Mouse (Mus musculus) embryonic facial prominence, embryonic 15.5 days (tissue): ENCODE data around the gene Mfsd4b5. TPM values are rescaled to one million over a fixed set of nuclear protein-coding genes. Genes with fewer than 3 reads are reported as not detected.
"Not testable (repeated sequence)": the region's sequence is repeated elsewhere in the genome, so short reads cannot be mapped to it uniquely, and the experiment has no call there.

ENCODE experiments used
- ATAC-seq: fragments of 200-750 bp; cut with Nextera tagmentation; 2 replicates; pipeline ENCODE4 v1.8.0; 2017; ENCODE audit warnings: low read depth, moderate TSS enrichment; ENCODE audit not compliant: insufficient number of reproducible peaks, low FRiP score, low TSS enrichment
- H3K27ac ChIP-seq: fragments of 300-500 bp; sonication (generic); replicated peaks from 2 replicates; pipeline ENCODE4 v1.5.1; 2015; ENCODE audit warnings: mild to moderate bottlenecking, inconsistent platforms
- H3K27me3 ChIP-seq: fragments of 300-500 bp; sonication (generic); 2 replicates; pipeline ENCODE4 v1.6.1; 2015; ENCODE audit warnings: inconsistent platforms
- H3K36me3 ChIP-seq: fragments of 300-500 bp; sonication (generic); 2 replicates; pipeline ENCODE4 v1.6.1; 2015; ENCODE audit warnings: mild to moderate bottlenecking, inconsistent platforms
- H3K4me1 ChIP-seq: fragments of 300-500 bp; sonication (generic); 2 replicates; pipeline ENCODE4 v1.6.1; 2015; ENCODE audit warnings: inconsistent platforms
- H3K4me2 ChIP-seq: fragments of 300-500 bp; sonication (generic); replicated peaks from 2 replicates; pipeline ENCODE4 v1.6.1; 2015; ENCODE audit warnings: mild to moderate bottlenecking, inconsistent platforms
- H3K4me3 ChIP-seq: fragments of 300-500 bp; sonication (generic); replicated peaks from 2 replicates; pipeline ENCODE4 v1.5.1; 2015; ENCODE audit warnings: mild to moderate bottlenecking, inconsistent platforms
- H3K9ac ChIP-seq: fragments of 300-500 bp; sonication (generic); 2 replicates; pipeline ENCODE4 v1.6.1; 2015; ENCODE audit warnings: inconsistent platforms
- H3K9me3 ChIP-seq: fragments of 300-500 bp; sonication (generic); replicated peaks from 2 replicates; pipeline ENCODE4 v1.6.1; 2016; ENCODE audit warnings: inconsistent platforms
- WGBS: fragments of 180-500 bp; shearing (Covaris S2); methylation state at CpG from one replicate; pipeline ENCODE4 v1.1.7; 2015; 5-methylcytosine and 5-hydroxymethylcytosine counted together
- polyA plus RNA-seq: library from polyadenylated mRNA; unstranded; fragments of >200 nt; fragmentation: Nextera tagmentation; extraction: Ambion mirVana; gene quantifications from 2 replicates; pipeline ENCODE4 v1.2.1, GENCODE M21; 2015

Mfsd4b5 gene
- polyA plus RNA-seq, 1 experiment from 2014 or later: 0.05 TPM

GRCm38 (mm10) chr10:39924556-39924955 lies 61.9 kb downstream of the Mfsd4b5 start:
- H3K4me1 ChIP-seq, H3K9ac ChIP-seq, H3K36me3 ChIP-seq, H3K4me3 ChIP-seq, H3K4me2 ChIP-seq, H3K27ac ChIP-seq, H3K9me3 ChIP-seq, H3K27me3 ChIP-seq, ATAC-seq: not testable (repeated sequence)
- WGBS: 66% methylated on average over 8 of the region's 8 CpGs

- Histone ChIP-seq H3K36me3 (no peaks in the 10 kb centered on the region), H3K4me2 (no peak overlapping the region)
- no peak for ATAC-seq
Observed at GRCm38 (mm10) chr10:39912616-39913015, 73.8 kb downstream of the Mfsd4b5 start.

GRCm38 (mm10) chr10:39908768-39909441 lies 77.5 kb downstream of the Mfsd4b5 start:
- Histone ChIP-seq H3K9me3 (no peaks in the 10 kb centered on the region), H3K27ac (no peak overlapping the region), H3K27me3 (no peaks in the 10 kb centered on the region), H3K9ac (no peak overlapping the region), H3K4me1 (no peaks in the 10 kb centered on the region), H3K4me2 (no peak overlapping the region), H3K36me3 (no peaks in the 10 kb centered on the region), H3K4me3 (no peak overlapping the region)
- WGBS: 65% methylated on average over 13 of the region's 13 CpGs
- ATAC-seq: no peak

More at GRCm38 (mm10) chr10:39912616-39913015, 73.8 kb downstream of the Mfsd4b5 start:
- Histone ChIP-seq H3K4me3 (no peak overlapping the region), H3K27me3 (no peaks in the 10 kb centered on the region), H3K9ac (no peak overlapping the region), H3K9me3 (no peaks in the 10 kb centered on the region), H3K4me1 (no peaks in the 10 kb centered on the region), H3K27ac (no peak overlapping the region)

Other genes starting within 250 kb of the Mfsd4b5 start
- 4.6 and 4.7 TPM in 2 replicates for gene Mfsd4b4, start 87.4 kb downstream of the Mfsd4b5 start, polyA plus RNA-seq
- not detected in 2 replicates for gene Mfsd4b2, start 59.7 kb downstream of the Mfsd4b5 start, polyA plus RNA-seq
- 0.51 and 0.75 TPM in 2 replicates for gene Mfsd4b3, start 26.5 kb downstream of the Mfsd4b5 start, polyA plus RNA-seq
- 0.18 and 0.37 TPM in 2 replicates for gene Mfsd4b1, start 38.6 kb upstream of the Mfsd4b5 start, polyA plus RNA-seq
- gene Slc16a10, start 155.6 kb upstream of the Mfsd4b5 start, polyA plus RNA-seq: 6.6 and 8.0 TPM in 2 replicates